Comparison of ENCODE assay signal across 20 mouse cellular contexts in the genomic region with DNA sequence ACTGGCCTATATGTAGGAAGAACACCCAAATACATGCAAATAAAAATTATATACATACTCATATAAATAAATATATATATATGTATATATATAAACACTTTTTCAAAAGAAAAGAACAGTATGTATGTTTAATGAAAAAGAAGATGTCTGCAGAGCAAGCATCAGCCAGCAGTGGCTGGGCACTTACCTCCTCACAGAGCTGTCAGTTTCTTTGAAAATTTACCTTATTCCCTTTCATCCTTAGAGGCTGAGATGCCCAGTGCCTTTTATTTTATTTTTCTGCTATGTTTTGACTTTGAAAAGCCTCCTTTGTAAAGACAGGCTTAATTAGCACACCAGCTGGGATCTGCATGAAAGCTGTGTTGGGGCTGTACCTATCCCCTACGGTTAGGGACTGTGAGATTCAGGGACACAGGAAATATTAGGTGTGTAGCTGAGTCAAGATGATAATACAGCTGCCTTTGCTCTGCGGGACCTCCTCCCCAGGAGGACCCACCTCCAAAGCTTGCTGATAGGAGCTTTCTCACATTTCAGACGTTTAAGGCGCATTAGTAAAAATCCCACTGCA.
A peak's percentile ranks its signal among the peaks of the same experiment; 100 is the strongest.
DNase-seq lines count a peak whose midpoint lies in the region; ATAC-seq lines count a peak whose summit lies in the region.
"Had no signal": no experiment of that assay in that cellular context is flagged by ENCODE, and none has a peak within 500 bp of the region (broad histone marks: within the 10 kb centered on the region; RNA-seq: fewer than 3 reads in every experiment).

No protein-coding gene starts in this region.

- peak; percentile 61; the same call in 1 of the 2 replicates for ATAC-seq in forebrain, embryonic 14.5 days
- no peak for ATAC-seq in forebrain, embryonic 11.5 days (replicated peaks; ENCODE audit: low FRiP score)
- peak; percentile 54; the same call in 1 of the 2 replicates for ATAC-seq in midbrain, embryonic 12.5 days (ENCODE audit: low FRiP score, low read depth)
- no peak for ATAC-seq in midbrain, embryonic 11.5 days (ENCODE audit: low FRiP score)
- ATAC-seq in midbrain, embryonic 15.5 days (replicated peaks): peak; percentile 85
- ATAC-seq: activated CD4-positive, CD25-positive, alpha-beta regulatory T cell, adult 4 months; intestine, embryonic 15.5 days; Patski had no signal

- no peaks in the 10 kb centered on the region for H3K9me3 ChIP-seq in forebrain, embryonic 14.5 days (replicated peaks; ENCODE audit: control insufficient read depth, low read length)
- H3K9me3 ChIP-seq in forebrain, embryonic 11.5 days (ENCODE audit: control insufficient read depth, low read length): no peaks in the 10 kb centered on the region
- H3K9me3 ChIP-seq in midbrain, embryonic 12.5 days: no peaks in the 10 kb centered on the region
- H3K9me3 ChIP-seq in midbrain, embryonic 11.5 days (ENCODE audit: control insufficient read depth, low read length): no peaks in the 10 kb centered on the region
- H3K9me3 ChIP-seq in midbrain, embryonic 15.5 days: no peaks in the 10 kb centered on the region
- H3K9me3 ChIP-seq: embryonic facial prominence, embryonic 10.5 days; heart, embryonic 15.5 days; intestine, embryonic 15.5 days had no signal

- no peak overlapping the region for H3K4me3 ChIP-seq in forebrain, embryonic 14.5 days (ENCODE audit: low read depth, low read length)
- H3K4me3 ChIP-seq in forebrain, embryonic 11.5 days (ENCODE audit: low read depth, low read length): no peak overlapping the region
- H3K4me3 ChIP-seq in midbrain, embryonic 12.5 days: no peak overlapping the region
- H3K4me3 ChIP-seq in midbrain, embryonic 11.5 days (ENCODE audit: low read depth, low read length): no peak overlapping the region
- no peak overlapping the region for H3K4me3 ChIP-seq in midbrain, embryonic 15.5 days
- H3K4me3 ChIP-seq: embryonic facial prominence, embryonic 10.5 days; heart, adult 2 months; heart, embryonic 15.5 days; intestine, embryonic 15.5 days had no signal

- no peaks in the 10 kb centered on the region for H3K36me3 ChIP-seq in forebrain, embryonic 14.5 days (ENCODE audit: control insufficient read depth, insufficient read depth, low read length)
- H3K36me3 ChIP-seq in forebrain, embryonic 11.5 days (ENCODE audit: control insufficient read depth, insufficient read depth, low read length): no peaks in the 10 kb centered on the region
- no peaks in the 10 kb centered on the region for H3K36me3 ChIP-seq in midbrain, embryonic 12.5 days
- H3K36me3 ChIP-seq in midbrain, embryonic 11.5 days (ENCODE audit: control insufficient read depth, insufficient read depth, low read length): no peaks in the 10 kb centered on the region
- no peaks in the 10 kb centered on the region for H3K36me3 ChIP-seq in midbrain, embryonic 15.5 days (replicated peaks)
- H3K36me3 ChIP-seq: embryonic facial prominence, embryonic 10.5 days; heart, embryonic 15.5 days; intestine, embryonic 15.5 days had no signal

- no peak overlapping the region for H3K27ac ChIP-seq in forebrain, embryonic 14.5 days (ENCODE audit: low read depth, low read length)
- H3K27ac ChIP-seq in forebrain, embryonic 11.5 days (ENCODE audit: low read depth, low read length): no peak overlapping the region
- H3K27ac ChIP-seq in midbrain, embryonic 12.5 days (replicated peaks): no peak overlapping the region
- no peak overlapping the region for H3K27ac ChIP-seq in midbrain, embryonic 11.5 days (ENCODE audit: low read depth, low read length)
- H3K27ac ChIP-seq in midbrain, embryonic 15.5 days: no peak overlapping the region
- H3K27ac ChIP-seq: embryonic facial prominence, embryonic 10.5 days; heart, adult 2 months; heart, embryonic 15.5 days; intestine, embryonic 15.5 days had no signal

- no peaks in the 10 kb centered on the region; the same call in 1 of the 2 replicates for H3K4me1 ChIP-seq in forebrain, embryonic 14.5 days (ENCODE audit: control insufficient read depth, insufficient read depth, low read length)
- H3K4me1 ChIP-seq in forebrain, embryonic 11.5 days (replicated peaks; ENCODE audit: control insufficient read depth, insufficient read depth, low read length): no peaks in the 10 kb centered on the region
- H3K4me1 ChIP-seq in midbrain, embryonic 12.5 days: no peaks in the 10 kb centered on the region
- H3K4me1 ChIP-seq in midbrain, embryonic 11.5 days (ENCODE audit: control insufficient read depth, insufficient read depth, low read length): no peaks in the 10 kb centered on the region
- H3K4me1 ChIP-seq in midbrain, embryonic 15.5 days: 0 out of 2 replicates have a peak, but pooled peaks cover 4% of the 10 kb centered on the region
- H3K4me1 ChIP-seq: embryonic facial prominence, embryonic 10.5 days; heart, embryonic 15.5 days; intestine, embryonic 15.5 days had no signal

- WGBS in forebrain, embryonic 14.5 days: 43% methylated on average over 4 of the region's 4 CpGs
- WGBS in forebrain, embryonic 11.5 days: 54% methylated on average over 4 of the region's 4 CpGs
- WGBS in midbrain, embryonic 12.5 days: 63% methylated on average over 4 of the region's 4 CpGs
- 58% methylated on average over 4 of the region's 4 CpGs for WGBS in midbrain, embryonic 11.5 days
- WGBS in midbrain, embryonic 15.5 days: 39% methylated on average over 4 of the region's 4 CpGs

- no peak overlapping the region for H3K4me2 ChIP-seq in forebrain, embryonic 14.5 days (ENCODE audit: low read length)
- no peak overlapping the region for H3K4me2 ChIP-seq in forebrain, embryonic 11.5 days (ENCODE audit: low read depth, low read length, severe bottlenecking)
- no peak overlapping the region for H3K4me2 ChIP-seq in midbrain, embryonic 12.5 days (replicated peaks)
- no peak overlapping the region for H3K4me2 ChIP-seq in midbrain, embryonic 11.5 days
- H3K4me2 ChIP-seq in midbrain, embryonic 15.5 days: no peak overlapping the region
- H3K4me2 ChIP-seq: heart, embryonic 11.5 days; heart, embryonic 15.5 days; intestine, embryonic 15.5 days had no signal

- peak; percentile 27 for DNase-seq in forebrain, embryonic 14.5 days (ENCODE audit: low spot score)
- no peak for DNase-seq in forebrain, embryonic 11.5 days (ENCODE audit: low spot score)
- no peak for DNase-seq in midbrain, embryonic 11.5 days (ENCODE audit: low spot score, missing footprints)
- DNase-seq in brain, adult 2 months (ENCODE audit: low read depth, low spot score): peak; percentile 15
- no peak for DNase-seq in urinary bladder, postnatal 4 days (ENCODE audit: low spot score in 2 of 2)
- DNase-seq: adrenal gland, postnatal 14 days; cerebellum, adult 2 months; cerebellum, postnatal 10 days; gastrocnemius, postnatal 14 days; heart, adult 2 months; heart, postnatal 14 days had no signal

- no peak overlapping the region for H3K9ac ChIP-seq in forebrain, embryonic 14.5 days (ENCODE audit: low read length)
- no peak overlapping the region for H3K9ac ChIP-seq in forebrain, embryonic 11.5 days (ENCODE audit: low read length)
- H3K9ac ChIP-seq in midbrain, embryonic 12.5 days (replicated peaks): no peak overlapping the region
- H3K9ac ChIP-seq in midbrain, embryonic 11.5 days (ENCODE audit: low read length): no peak overlapping the region
- H3K9ac ChIP-seq in midbrain, embryonic 15.5 days: no peak overlapping the region
- H3K9ac ChIP-seq: heart, embryonic 15.5 days; intestine, embryonic 15.5 days had no signal

- no peaks in the 10 kb centered on the region for H3K27me3 ChIP-seq in forebrain, embryonic 14.5 days (replicated peaks; ENCODE audit: control insufficient read depth, insufficient read depth, low read length)
- no peaks in the 10 kb centered on the region for H3K27me3 ChIP-seq in forebrain, embryonic 11.5 days (ENCODE audit: control insufficient read depth, insufficient read depth, low read length)
- H3K27me3 ChIP-seq in midbrain, embryonic 12.5 days: no peaks in the 10 kb centered on the region
- no peaks in the 10 kb centered on the region for H3K27me3 ChIP-seq in midbrain, embryonic 11.5 days (ENCODE audit: control insufficient read depth, insufficient read depth, low read length)
- H3K27me3 ChIP-seq in midbrain, embryonic 15.5 days (replicated peaks): no peaks in the 10 kb centered on the region
- H3K27me3 ChIP-seq: CH12.LX; heart, embryonic 15.5 days; intestine, embryonic 15.5 days; Patski had no signal

Comparison
In these comparisons a context has a peak if more than half of its experiments do, and no peak if none do; other contexts are left out.
1. ATAC-seq: peak in forebrain, embryonic 14.5 days (single experiment), midbrain, embryonic 12.5 days (single experiment) and midbrain, embryonic 15.5 days (single experiment); none in forebrain, embryonic 11.5 days (single experiment) and midbrain, embryonic 11.5 days (single experiment).
2. DNase-seq: peak in forebrain, embryonic 14.5 days (single experiment) and brain, adult 2 months (single experiment); none in forebrain, embryonic 11.5 days (single experiment), midbrain, embryonic 11.5 days (single experiment) and urinary bladder, postnatal 4 days (0 of 2).